Mouse (Mus musculus) bone marrow, adult 2 months (tissue): Measurements from ENCODE around the gene Cst8.

Experiments
- CTCF ChIP-seq: fragments of 200-500 bp; IDR thresholded peaks from 2 replicates; pipeline ENCODE4 v1.5.1; 2011; ENCODE audit warnings: low read length, control low read depth; ENCODE audit not compliant: control insufficient read depth, insufficient read depth
- POLR2A ChIP-seq: fragments of 200-500 bp; IDR thresholded peaks from 2 replicates; pipeline ENCODE4 v1.6.1; 2011; ENCODE audit warnings: low read depth, mild to moderate bottlenecking, control low read depth, low read length, borderline replicate concordance; ENCODE audit not compliant: control insufficient read depth

DNA sequence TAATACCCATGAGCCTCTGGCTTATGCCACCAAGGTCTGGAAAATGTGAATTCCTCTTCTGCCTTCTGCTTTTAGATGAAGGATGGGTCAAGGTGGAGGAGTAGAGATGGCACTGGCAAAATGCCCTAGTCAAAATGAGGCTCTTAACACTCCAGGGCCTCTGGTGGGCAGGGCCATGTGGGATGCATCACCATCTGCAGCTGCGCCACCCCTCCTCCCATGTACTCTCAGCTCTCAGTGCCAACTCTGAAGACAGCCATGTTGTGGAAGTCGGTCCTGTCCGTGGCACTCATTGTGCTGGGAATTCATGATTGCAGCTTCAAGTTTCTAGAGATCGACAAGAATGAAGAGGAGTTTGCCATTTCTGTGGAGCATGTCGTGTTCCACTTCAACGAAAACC lies 9.4 kb upstream of the Cst8 start, which contains the start of gene Cst12:
- TF ChIP-seq CTCF = no peak
- no peak for TF ChIP-seq POLR2A
